Mouse (Mus musculus) heart, postnatal 25 days (tissue): ENCODE results near the gene Insr. TPM values are rescaled to one million over a fixed set of nuclear protein-coding genes. Genes with fewer than 3 reads are reported as not detected.

ENCODE experiments used
- DNase-seq: peaks from one replicate; pipeline ENCODE4 v3.0.0; 2022; ENCODE audit warnings: low spot score
- intact Hi-C: fragments of 180-260 bp; cut with DNase I; formaldehyde crosslinking; loops from one replicate; pipeline ENCODE4 v1.15.1; 2025
- total RNA-seq, 2 experiments: library from RNA; stranded (reverse); gene quantifications; 2 replicates each; pipeline ENCODE4 v1.2.3; 2021

Gene Insr
- total RNA-seq, 2 experiments from 2014 or later, result 118 to 122 TPM

DNA sequence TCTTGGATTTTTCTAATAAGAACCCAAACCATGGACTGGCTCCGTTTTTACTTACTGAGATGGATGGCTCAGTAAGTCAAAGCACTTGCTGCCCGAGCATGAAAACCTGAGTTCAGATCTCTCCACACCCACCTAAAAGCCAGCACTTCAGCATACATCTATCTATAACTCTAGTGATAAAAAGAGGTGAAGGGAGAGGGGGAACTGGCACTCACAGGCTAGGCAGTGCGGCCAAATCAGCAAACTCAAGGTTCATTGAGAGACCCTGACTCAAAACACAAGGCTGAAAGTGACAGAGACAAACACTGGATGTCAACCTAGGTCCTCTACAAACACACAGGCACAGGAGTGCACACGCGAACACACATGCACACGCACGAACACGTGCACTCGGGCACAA lies 2.2 kb downstream of the Insr start:
- intact Hi-C loops, result loop anchor here (2.0 to 5.0 kb wide), 3 partner anchors 40 to 96 kb away; no protein-coding TSS in a partner anchor
- DNase-seq, result no peak

- DNase-seq, result no peak
- intact Hi-C loops, result loop anchor here (2.0 to 5.0 kb wide), 3 partner anchors 39 to 95 kb away; no protein-coding TSS in a partner anchor
These were observed 3.4 kb downstream of the Insr start for GRCm38 (mm10) chr8:3276009-3276408.

- DNase-seq, result no peak
- intact Hi-C loops, result loop anchor here (5.0 kb wide), 2 partner anchors 38 to 57 kb away; no protein-coding TSS in a partner anchor
These were observed 4.2 kb downstream of the Insr start for GRCm38 (mm10) chr8:3275189-3275588.

- intact Hi-C loops, result no loop called here
- no peak for DNase-seq
These were observed 5.6 kb downstream of the Insr start for GRCm38 (mm10) chr8:3273799-3274198.

GRCm38 (mm10) chr8:3267449-3267761 lies 12.0 kb downstream of the Insr start:
- DNase-seq, result no peak
- intact Hi-C loops, result no loop called here

DNA sequence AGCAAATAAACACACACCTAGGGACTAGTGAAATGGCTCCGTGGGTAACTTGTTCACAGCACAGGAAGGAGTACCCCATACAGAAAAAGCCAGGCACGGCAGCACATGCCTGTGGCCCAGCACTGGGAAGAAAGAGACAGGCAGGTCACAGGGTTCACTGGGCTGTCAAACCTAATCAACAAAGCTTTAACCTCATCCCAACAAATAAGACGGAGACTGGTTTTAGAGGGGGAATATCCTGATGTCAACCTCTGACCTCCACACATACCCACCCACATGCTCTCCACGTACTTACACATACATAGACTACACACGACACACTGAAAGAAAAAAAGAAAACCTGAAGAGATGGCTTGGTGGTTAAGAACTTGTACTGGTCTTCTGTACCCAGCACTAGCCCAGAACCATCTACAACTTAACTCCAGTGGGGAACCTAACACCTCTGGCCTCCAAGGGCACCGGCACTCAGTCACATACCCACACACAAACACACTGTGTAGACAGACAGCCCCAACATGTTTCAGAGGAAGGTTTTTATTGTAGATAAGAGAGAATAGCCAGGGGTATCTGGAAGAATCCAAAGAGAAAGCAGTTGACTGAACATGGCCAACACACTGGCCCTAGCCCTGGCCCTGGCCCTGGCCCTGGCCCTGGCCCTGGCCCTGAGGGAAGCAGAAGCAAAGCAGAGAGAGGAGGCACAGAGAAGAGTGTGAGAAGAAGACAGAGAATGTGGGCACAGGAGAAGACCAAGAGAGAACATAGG lies 12.6 kb downstream of the Insr start:
- intact Hi-C loops, result no loop called here
- no peak for DNase-seq

- intact Hi-C loops, result no loop called here
- DNase-seq, result no peak
These were observed 14.2 kb downstream of the Insr start for GRCm38 (mm10) chr8:3265182-3265581.

GRCm38 (mm10) chr8:3262779-3263178 lies 16.6 kb downstream of the Insr start:
- no peak for DNase-seq
- intact Hi-C loops, result no loop called here

DNA sequence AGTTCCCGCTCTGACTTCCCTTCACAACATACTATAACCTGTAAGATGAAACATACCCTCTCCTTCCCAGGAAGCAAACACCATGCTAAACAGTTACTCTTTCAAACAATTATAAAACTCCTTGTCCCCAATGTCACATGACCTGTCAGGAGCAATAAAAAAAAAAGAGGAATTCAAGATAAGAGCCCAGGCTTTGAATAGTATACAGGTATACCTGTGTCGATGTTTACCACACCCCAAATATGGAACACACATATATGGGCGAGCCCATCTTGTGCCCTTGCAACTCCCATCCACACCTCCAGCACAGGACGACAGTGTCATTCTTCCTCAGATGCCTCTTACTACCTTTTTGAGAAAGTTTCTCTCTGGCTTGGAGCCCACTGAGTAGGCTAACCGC lies 18.3 kb downstream of the Insr start:
- intact Hi-C loops, result no loop called here
- no peak for DNase-seq

DNA sequence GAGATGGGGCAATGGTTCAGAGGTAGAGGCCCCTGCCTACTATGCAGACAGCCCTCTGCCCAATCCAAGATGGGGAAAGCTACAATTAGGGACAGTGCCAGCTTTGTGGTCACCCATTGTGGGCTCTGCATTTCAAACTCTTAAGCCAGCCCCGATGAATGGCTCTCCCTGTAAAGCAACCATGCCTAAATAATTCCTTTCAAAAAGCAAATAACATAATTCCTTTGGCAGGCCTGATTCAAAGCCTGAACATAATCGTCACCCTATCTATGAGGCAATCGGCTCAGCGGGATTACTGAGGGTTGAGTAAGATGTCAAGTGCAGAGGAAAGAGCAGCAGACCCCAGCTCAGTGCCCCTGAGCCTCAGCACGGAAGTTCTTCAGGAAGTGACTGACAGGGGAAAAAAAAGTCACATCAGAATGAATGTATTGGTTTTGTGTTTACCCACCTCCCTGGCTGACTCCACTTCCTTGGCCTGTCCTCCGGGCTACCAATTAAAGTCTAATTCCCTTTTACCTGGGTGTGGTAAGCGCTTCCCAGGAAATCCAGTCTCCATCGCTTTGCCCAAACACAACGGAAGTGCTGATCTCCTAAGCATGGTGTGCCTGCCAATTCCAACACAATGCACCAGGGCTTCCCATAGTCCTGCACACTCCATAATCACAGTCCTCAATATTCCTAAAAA lies 19.1 kb downstream of the Insr start:
- intact Hi-C loops, result no loop called here
- DNase-seq, result no peak

- no peak for DNase-seq
- intact Hi-C loops, result no loop called here
These were observed 23.1 kb downstream of the Insr start for GRCm38 (mm10) chr8:3256147-3256940.

- DNase-seq, result no peak
- intact Hi-C loops, result no loop called here
These were observed 24.1 kb downstream of the Insr start for GRCm38 (mm10) chr8:3255321-3255720.

- intact Hi-C loops, result no loop called here
- no peak for DNase-seq
These were observed 26.2 kb downstream of the Insr start for GRCm38 (mm10) chr8:3253179-3253578.

DNA sequence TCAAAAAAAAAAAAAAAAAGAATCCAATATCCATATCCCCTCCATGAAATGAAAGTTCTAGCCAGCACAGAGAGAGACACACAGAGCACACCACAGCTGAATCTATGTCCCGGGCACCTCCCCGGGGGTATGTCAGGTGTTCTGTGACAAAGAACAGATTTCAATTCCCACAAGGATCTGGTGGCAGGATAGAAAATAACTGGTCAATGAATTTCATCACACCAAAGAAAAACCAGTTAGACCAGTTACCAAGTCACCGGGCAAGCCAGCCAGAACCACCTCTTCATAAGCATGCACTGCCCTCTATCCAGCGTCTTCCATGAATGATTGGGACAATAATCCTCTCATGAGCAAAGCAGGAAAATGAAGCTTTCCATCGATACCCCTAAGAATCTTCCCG lies 26.8 kb downstream of the Insr start:
- intact Hi-C loops, result no loop called here
- DNase-seq, result no peak

GRCm38 (mm10) chr8:3251101-3251500 lies 28.3 kb downstream of the Insr start:
- intact Hi-C loops, result no loop called here
- no peak for DNase-seq

DNA sequence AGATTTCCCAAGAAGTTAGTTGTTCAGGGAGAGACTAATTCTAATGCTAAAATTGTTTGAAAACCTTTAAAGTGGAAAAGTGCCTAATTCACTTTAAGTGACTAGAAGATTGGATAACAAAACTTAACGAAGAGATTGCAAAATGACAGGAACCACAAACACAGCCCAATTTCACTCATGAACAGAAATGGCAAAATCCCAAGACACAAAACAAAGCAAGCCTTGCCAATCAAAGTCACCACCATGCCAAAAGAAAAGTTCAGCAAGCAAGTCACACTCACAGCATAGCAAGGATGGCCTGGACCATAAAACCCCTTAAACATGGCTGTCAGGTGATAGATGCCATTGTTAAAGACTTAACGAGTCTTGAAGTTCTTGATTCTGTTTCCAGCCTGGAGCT lies 29.5 kb downstream of the Insr start:
- no peak for DNase-seq
- intact Hi-C loops, result no loop called here

DNA sequence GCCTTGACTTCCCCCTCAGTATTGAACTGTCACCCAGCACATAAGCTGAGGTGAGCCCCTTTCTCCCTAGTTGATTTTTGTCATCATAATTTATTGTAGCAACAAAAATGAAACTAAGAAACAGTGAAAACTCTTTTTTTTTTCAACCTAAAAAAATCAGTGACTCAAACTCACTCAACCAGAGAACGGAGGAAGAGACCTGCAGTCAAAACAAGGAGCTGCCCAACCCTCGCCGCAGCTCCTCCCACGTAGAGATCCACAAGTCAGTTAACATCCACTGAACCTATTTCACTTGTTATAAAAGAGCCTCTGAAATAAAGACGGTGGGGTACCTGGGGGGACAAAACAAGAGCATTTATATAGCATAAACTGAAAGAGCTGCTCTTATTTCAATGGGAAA lies 30.7 kb downstream of the Insr start:
- no peak for DNase-seq
- intact Hi-C loops, result no loop called here

GRCm38 (mm10) chr8:3247129-3247528 lies 32.3 kb downstream of the Insr start:
- no peak for DNase-seq
- intact Hi-C loops, result no loop called here

- DNase-seq, result no peak
- intact Hi-C loops, result no loop called here
These were observed 36.2 kb downstream of the Insr start for GRCm38 (mm10) chr8:3243229-3243628.

- intact Hi-C loops, result no loop called here
- no peak for DNase-seq
These were observed 38.7 kb downstream of the Insr start for GRCm38 (mm10) chr8:3240725-3241124.

DNA sequence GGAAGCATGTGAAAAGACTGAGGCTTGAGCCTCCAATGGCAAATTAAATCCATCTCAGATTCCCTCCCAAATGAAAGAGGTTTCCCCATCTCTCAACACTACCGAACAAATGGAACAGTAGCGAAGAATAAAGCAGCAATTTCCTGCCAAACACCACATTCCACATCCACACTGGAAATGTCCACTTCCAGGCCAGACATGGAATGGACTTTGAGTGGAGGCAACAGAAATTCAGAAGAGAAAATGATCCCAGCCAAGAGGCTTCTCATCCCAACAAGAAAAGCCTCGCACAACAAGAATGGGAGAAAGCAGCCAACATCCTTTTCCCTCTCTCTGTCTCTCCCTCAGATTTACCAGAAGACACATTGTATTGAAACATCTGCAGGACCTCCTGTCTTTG lies 39.8 kb downstream of the Insr start:
- DNase-seq, result no peak
- intact Hi-C loops, result loop anchor here (5.0 kb wide), 1 partner anchor 38 kb away; the partner anchor contains the start of gene Insr
